8 mouse cellular contexts compared by ENCODE assay signal in the genomic region with DNA sequence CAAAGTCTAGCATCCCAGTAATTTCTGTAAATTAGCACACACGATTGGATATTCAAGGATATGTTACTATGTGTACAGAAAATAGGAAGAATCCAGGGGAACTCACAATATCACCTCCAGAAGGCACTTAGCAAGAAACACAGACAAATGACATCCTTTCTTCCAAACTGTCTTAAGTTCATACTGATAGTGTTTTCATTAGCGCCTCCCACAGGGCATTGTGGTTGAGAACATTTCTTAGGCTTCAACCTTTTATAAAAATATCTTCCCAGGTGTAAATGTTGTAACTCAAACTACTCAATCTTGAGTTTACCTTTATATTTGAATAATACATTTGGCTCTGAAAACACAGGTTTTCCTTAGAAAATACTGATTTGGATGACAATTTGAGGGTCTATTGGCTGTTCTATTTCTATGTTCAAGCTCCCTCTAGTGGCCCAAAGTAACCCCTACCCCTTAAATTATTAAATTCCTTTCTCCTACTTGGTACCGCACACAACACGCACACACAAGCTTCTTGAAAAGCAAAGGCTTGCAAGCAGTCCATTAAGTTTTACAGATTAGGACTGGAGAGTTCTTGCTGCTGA. TPM values are rescaled to one million over a fixed set of nuclear protein-coding genes. Genes with fewer than 3 reads are reported as not detected.
DNase-seq lines count a peak whose midpoint lies in the region; ATAC-seq lines count a peak whose summit lies in the region.

No protein-coding gene starts in this region.

- no peak overlapping the region for H3K27ac ChIP-seq in heart, embryonic 12.5 days (ENCODE audit: poor library complexity, severe bottlenecking)
- no peak overlapping the region for H3K27ac ChIP-seq in neural tube, embryonic 11.5 days (ENCODE audit: low read depth, low read length)

- DNase-seq in heart, adult 18-20 months = peak; percentile 19 to 53
- DNase-seq in neural tube, embryonic 11.5 days (ENCODE audit: low spot score) = peak; percentile 31
- DNase-seq in neural tube, embryonic 10.5 days (ENCODE audit: extremely low spot score, low spot score) = no peak
- DNase-seq in embryo, embryonic 9.5 days (ENCODE audit: extremely low spot score) = peak; percentile 40
- DNase-seq in right cerebral cortex, postnatal 25 days = no peak
- DNase-seq in adrenal gland, postnatal 25 days = no peak

- no peaks in the 10 kb centered on the region for H3K27me3 ChIP-seq in heart, embryonic 12.5 days (replicated peaks)
- H3K27me3 ChIP-seq in neural tube, embryonic 11.5 days (ENCODE audit: control insufficient read depth, insufficient read depth, low read length) = no peaks in the 10 kb centered on the region

- 69% methylated on average over 4 of the region's 4 CpGs for whole genome bisulfite sequencing in heart, embryonic 12.5 days
- WGBS in neural tube, embryonic 11.5 days = 85% methylated on average over 4 of the region's 4 CpGs

- H3K36me3 ChIP-seq in heart, embryonic 12.5 days = peaks cover 33% of the 10 kb centered on the region
- 0 out of 2 replicates have a peak, but pooled peaks cover 3% of the 10 kb centered on the region for H3K36me3 ChIP-seq in neural tube, embryonic 11.5 days (ENCODE audit: control insufficient read depth, insufficient read depth, low read length)

- H3K9ac ChIP-seq in heart, embryonic 12.5 days = no peak overlapping the region
- H3K9ac ChIP-seq in neural tube, embryonic 11.5 days (ENCODE audit: low read length) = no peak overlapping the region

- 0 out of 2 replicates have a peak, but pooled peaks cover 2% of the 10 kb centered on the region for H3K4me1 ChIP-seq in heart, embryonic 12.5 days (replicated peaks)
- no peaks in the 10 kb centered on the region for H3K4me1 ChIP-seq in neural tube, embryonic 11.5 days (ENCODE audit: control insufficient read depth, insufficient read depth, low read length)

- no peak for ATAC-seq in heart, embryonic 12.5 days (ENCODE audit: insufficient number of reproducible peaks, low FRiP score)
- ATAC-seq in neural tube, embryonic 11.5 days (ENCODE audit: insufficient read depth, low FRiP score, low TSS enrichment) = no peak
- peak; percentile 78 for ATAC-seq in megakaryocyte-erythroid progenitor cell, adult 5-6 weeks (replicated peaks; ENCODE audit: low FRiP score, low TSS enrichment, poor library complexity, severe bottlenecking)

- H3K4me3 ChIP-seq in heart, embryonic 12.5 days = no peak overlapping the region
- no peak overlapping the region for H3K4me3 ChIP-seq in neural tube, embryonic 11.5 days (ENCODE audit: low read depth, low read length)

- no peak overlapping the region for H3K4me2 ChIP-seq in heart, embryonic 12.5 days
- H3K4me2 ChIP-seq in neural tube, embryonic 11.5 days (ENCODE audit: low read depth) = no peak overlapping the region

- H3K9me3 ChIP-seq in heart, embryonic 12.5 days (replicated peaks) = no peaks in the 10 kb centered on the region
- H3K9me3 ChIP-seq in neural tube, embryonic 11.5 days (ENCODE audit: control insufficient read depth, low read length) = no peaks in the 10 kb centered on the region

RNA-seq across cellular contexts. Expression of a gene that starts 27.8 kb away (rescaled TPM):
- total RNA-seq in heart, adult 18-20 months (2021) = 10 to 100 TPM; 39.6 to 48.4 TPM
- polyA plus RNA-seq in heart, embryonic 12.5 days (2016; fragmentation: Nextera tagmentation; extraction: Ambion mirVana) = 7.9 and 9.6 TPM in 2 replicates
- polyA plus RNA-seq in neural tube, embryonic 11.5 days (2014; fragmentation: Nextera tagmentation; extraction: Ambion mirVana) = 7.3 and 8.6 TPM in 2 replicates
- total RNA-seq in megakaryocyte-erythroid progenitor cell, adult 5-6 weeks (2014; fragmentation: Nextera tagmentation) = 31.5 and 34.3 TPM in 2 replicates
- 18.6 and 28.3 TPM in 2 replicates for total RNA-seq in megakaryocyte-erythroid progenitor cell, adult 5-6 weeks (2017)
- 46.7 and 50.2 TPM in 2 replicates for total RNA-seq in adrenal gland, postnatal 25 days (2021)

RNA-seq across cellular contexts. Expression of a gene that starts 44.4 kb away (rescaled TPM):
- under 1 TPM; 0.07 to 0.36 TPM for total RNA-seq in heart, adult 18-20 months (2021)
- polyA plus RNA-seq in heart, embryonic 12.5 days (2016; fragmentation: Nextera tagmentation; extraction: Ambion mirVana) = 2.1 and 2.3 TPM in 2 replicates
- polyA plus RNA-seq in neural tube, embryonic 11.5 days (2014; fragmentation: Nextera tagmentation; extraction: Ambion mirVana) = 0.94 and 1.4 TPM in 2 replicates
- 0.35 and 0.42 TPM in 2 replicates for total RNA-seq in megakaryocyte-erythroid progenitor cell, adult 5-6 weeks (2014; fragmentation: Nextera tagmentation)
- 1.1 TPM in 1 of 2 replicates, not detected in the other for total RNA-seq in megakaryocyte-erythroid progenitor cell, adult 5-6 weeks (2017)
- total RNA-seq in adrenal gland, postnatal 25 days (2021) = 1.2 and 32.6 TPM in 2 replicates

Comparison
In these comparisons a context has a peak if more than half of its experiments do, and no peak if none do; other contexts are left out.
1. DNase-seq: peak in heart, adult 18-20 months (2 of 2), neural tube, embryonic 11.5 days (single experiment) and embryo, embryonic 9.5 days (single experiment); none in neural tube, embryonic 10.5 days (single experiment), right cerebral cortex, postnatal 25 days (single experiment) and adrenal gland, postnatal 25 days (single experiment).